Mouse (Mus musculus) mouse embryonic stem cell (cell line): ENCODE results near the gene Olfr986.

Experiments used
- in situ Hi-C, 2 experiments: fragments of 300-500 bp; cut with MboI; formaldehyde crosslinking; loops; 1 replicate in 1 of 2; 3 replicates in 1 of 2; pipeline ENCODE4 v1.14.3; 2019 to 2020; ENCODE audit warnings: low sequenced_read_pairs in 2 of 2, low pct_unique_long_range_greater_than_20kb in 1 of 2, mixed read lengths in 1 of 2; ENCODE audit not compliant: unreplicated experiment in 1 of 2

Gene Olfr986

GRCm38 (mm10) chr9:40228804-40229331 lies 48.1 kb downstream of the Olfr986 start:
- in situ Hi-C loops = loop anchor here in 1 of 2 experiments (25.0 kb wide), 1 partner anchor 558 kb away; no protein-coding TSS in a partner anchor

- in situ Hi-C loops = loop anchor here in 1 of 2 experiments (25.0 kb wide), 1 partner anchor 558 kb away; no protein-coding TSS in a partner anchor
These were observed 48.8 kb downstream of the Olfr986 start for GRCm38 (mm10) chr9:40229479-40229878.

GRCm38 (mm10) chr9:40231019-40231418 lies 50.3 kb downstream of the Olfr986 start:
- in situ Hi-C loops = loop anchor here in 1 of 2 experiments (25.0 kb wide), 1 partner anchor 556 kb away; no protein-coding TSS in a partner anchor

GRCm38 (mm10) chr9:40234233-40235072 lies 53.7 kb downstream of the Olfr986 start:
- in situ Hi-C loops = loop anchor here in 1 of 2 experiments (25.0 kb wide), 1 partner anchor 553 kb away; no protein-coding TSS in a partner anchor

- in situ Hi-C loops = loop anchor here in 1 of 2 experiments (25.0 kb wide), 1 partner anchor 552 kb away; no protein-coding TSS in a partner anchor
These were observed 54.5 kb downstream of the Olfr986 start for GRCm38 (mm10) chr9:40235220-40235619.
